Mouse (Mus musculus): ENCODE measurements around the gene Hist1h2ae. TPM values are rescaled to one million over a fixed set of nuclear protein-coding genes. Genes with fewer than 3 reads are reported as not detected.
"Not testable (repeated sequence)": the region's sequence is repeated elsewhere in the genome, so short reads cannot be mapped to it uniquely, and the experiment has no call there.

Gene Hist1h2ae
- total RNA-seq, 2 experiments from 2014 or later = 6.2 to 7.8 TPM

- intact Hi-C loops (cut with DNase I) = no loop called here
- no peak for DNase-seq (ENCODE audit: low spot score in 2 of 2)
These were observed 20.3 kb downstream of the Hist1h2ae start for GRCm38 (mm10) chr13:23550761-23551145.

DNA sequence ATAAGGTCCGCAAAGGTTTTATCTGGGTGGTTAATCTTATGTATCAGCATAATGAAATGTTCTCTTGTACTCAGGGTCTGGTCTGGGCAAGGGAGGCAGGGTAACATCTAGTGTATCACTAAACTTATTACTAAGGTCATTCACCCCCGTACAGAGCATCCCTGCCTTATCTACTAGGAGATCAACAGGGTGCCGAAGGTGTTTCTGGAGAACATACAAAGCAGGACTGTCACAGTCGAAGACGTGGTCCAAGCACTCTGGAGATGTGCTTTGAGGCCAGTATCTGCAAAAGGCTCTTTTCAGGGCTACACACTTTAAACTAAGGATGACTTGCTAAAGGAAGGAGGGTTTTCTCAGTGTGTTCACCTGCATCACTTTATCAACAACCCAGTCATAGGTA is 24.3 kb downstream of the Hist1h2ae start:
- intact Hi-C loops (cut with DNase I) = no loop called here
- no peak for DNase-seq (ENCODE audit: low spot score in 2 of 2)

DNA sequence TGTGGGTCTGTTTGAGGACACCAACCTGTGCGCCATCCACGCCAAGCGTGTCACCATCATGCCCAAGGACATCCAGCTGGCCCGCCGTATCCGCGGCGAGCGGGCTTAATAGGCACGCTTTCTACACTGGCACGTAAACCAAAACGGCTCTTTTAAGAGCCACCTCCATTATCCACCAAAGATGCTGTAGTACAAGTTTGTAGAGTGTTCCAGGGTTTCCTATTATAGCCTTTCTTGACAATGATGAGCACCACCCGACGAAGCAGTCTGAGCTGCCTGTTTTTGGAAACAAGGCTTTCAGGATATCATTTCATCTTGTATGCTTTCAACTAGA is 26.3 kb downstream of the Hist1h2ae start:
- intact Hi-C loops (cut with DNase I) = not testable (repeated sequence)
- peak; percentile 27 to 28 for DNase-seq (ENCODE audit: low spot score in 2 of 2)

- intact Hi-C loops (cut with DNase I) = no loop called here
- peak; percentile 73 to 76 for DNase-seq (ENCODE audit: low spot score in 2 of 2)
These were observed 26.8 kb downstream of the Hist1h2ae start, which contains the start of gene Hist1h3f for GRCm38 (mm10) chr13:23543965-23544786. TSS of gene Hist1h3f (plus strand) at chr13:23544052.

DNA sequence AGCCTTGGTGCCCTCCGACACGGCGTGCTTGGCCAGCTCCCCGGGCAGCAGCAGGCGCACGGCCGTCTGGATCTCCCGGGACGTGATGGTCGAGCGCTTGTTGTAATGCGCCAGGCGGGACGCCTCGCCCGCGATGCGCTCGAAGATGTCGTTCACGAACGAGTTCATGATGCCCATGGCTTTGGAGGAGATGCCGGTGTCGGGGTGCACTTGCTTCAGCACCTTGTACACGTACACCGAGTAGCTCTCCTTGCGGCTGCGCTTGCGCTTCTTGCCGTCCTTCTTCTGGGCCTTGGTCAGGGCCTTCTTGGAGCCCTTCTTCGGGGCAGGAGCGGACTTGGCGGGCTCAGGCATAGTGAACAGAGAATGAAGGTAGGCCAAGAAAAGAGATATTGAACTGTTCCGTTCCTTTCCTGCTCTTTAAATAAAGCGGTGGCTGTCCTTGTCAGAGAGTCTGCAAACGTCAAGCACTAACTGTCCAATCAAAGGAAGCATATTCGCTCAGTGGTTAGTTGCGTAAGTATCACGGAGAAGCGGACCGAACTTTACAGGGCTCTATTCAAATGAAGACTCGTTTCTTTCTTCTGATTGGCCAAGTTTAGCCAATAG is 27.9 kb downstream of the Hist1h2ae start, which contains the start of gene Hist1h2bh:
Gene Hist1h2bh (minus strand): TSS at position 394 of the 609 bp plus-strand sequence.
- intact Hi-C loops (cut with DNase I) = not testable (repeated sequence)
- DNase-seq (ENCODE audit: low spot score in 2 of 2) = peak; percentile 68 to 71

DNA sequence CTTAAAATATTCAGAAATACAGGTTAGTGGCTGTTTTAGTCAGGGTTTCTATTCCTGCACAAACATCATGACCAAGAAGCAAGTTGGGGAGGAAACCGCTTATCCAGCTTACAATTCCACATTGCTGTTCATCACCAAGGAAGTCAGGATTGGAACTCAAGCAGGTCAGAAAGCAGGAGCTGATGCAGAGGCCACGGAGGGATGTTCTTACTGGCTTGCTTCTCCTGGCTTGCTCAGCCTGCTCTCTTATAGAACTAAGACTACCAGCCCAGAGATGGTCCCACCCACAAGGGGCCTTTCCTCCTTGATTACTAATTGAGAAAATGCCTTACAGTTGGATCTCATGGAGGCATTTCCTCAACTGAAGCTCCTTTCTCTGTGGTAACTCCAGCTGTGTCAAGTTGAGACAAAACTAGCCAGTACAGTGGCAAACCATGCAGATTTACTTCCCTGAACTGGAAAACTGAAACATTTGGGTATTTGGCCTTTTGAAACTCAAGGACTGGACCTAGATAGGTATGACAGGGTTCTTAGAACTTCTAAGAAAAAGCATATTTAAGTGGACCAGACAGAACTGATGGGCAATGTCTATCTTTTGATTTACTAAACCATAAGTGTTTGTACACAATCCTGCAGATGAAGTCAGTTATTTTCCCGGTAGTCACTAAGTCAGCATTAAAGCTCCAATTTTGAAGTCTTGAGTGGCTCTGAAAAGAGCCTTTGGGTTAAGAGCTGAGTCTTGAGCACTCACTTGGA is 28.6 kb downstream of the Hist1h2ae start:
- DNase-seq (ENCODE audit: low spot score in 2 of 2); intact Hi-C loops (cut with DNase I): not testable (repeated sequence)

GRCm38 (mm10) chr13:23541497-23541896 is 29.5 kb downstream of the Hist1h2ae start:
- intact Hi-C loops (cut with DNase I) = no loop called here
- DNase-seq (ENCODE audit: low spot score in 2 of 2) = no peak

- not testable (repeated sequence) for DNase-seq (ENCODE audit: low spot score in 2 of 2)
- intact Hi-C loops (cut with DNase I) = loop anchor here (10.0 kb wide), 1 partner anchor 1825 kb away; the partner anchor contains the start of genes Hist1h2ai, Hist1h2bl and Hist1h3h
These were observed 31.2 kb downstream of the Hist1h2ae start for GRCm38 (mm10) chr13:23539821-23540220.

DNA sequence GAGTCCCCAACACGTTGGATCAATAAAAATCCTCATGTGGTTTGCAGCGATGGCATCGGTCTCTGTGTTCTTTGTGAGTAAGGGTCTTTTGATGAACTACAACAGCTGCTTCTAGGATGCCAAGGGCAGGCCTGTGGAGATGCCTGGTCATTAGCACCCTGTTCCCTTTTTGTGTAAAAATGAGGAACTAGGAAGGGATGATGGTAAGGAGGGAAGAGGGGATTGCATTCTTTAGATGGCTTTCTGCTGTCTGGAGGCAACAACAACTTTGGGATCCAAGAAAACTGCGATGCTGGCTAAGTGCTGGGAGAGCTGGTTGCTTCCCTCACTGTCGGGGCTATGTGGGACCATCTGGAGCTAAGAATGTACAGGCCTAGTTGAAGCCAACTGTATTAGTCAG is 32.8 kb downstream of the Hist1h2ae start:
- intact Hi-C loops (cut with DNase I) = loop anchor here (10.0 kb wide), 1 partner anchor 1823 kb away; the partner anchor contains the start of genes Hist1h2ai, Hist1h2bl and Hist1h3h

GRCm38 (mm10) chr13:23537006-23537710 is 33.9 kb downstream of the Hist1h2ae start:
- intact Hi-C loops (cut with DNase I) = loop anchor here (10.0 kb wide), 1 partner anchor 1822 kb away; the partner anchor contains the start of genes Hist1h2ai, Hist1h2bl and Hist1h3h
- DNase-seq (ENCODE audit: low spot score in 2 of 2) = no peak

More for the DNA sequence above, 32.8 kb downstream of the Hist1h2ae start:
- no peak for DNase-seq (ENCODE audit: low spot score in 2 of 2)

DNA sequence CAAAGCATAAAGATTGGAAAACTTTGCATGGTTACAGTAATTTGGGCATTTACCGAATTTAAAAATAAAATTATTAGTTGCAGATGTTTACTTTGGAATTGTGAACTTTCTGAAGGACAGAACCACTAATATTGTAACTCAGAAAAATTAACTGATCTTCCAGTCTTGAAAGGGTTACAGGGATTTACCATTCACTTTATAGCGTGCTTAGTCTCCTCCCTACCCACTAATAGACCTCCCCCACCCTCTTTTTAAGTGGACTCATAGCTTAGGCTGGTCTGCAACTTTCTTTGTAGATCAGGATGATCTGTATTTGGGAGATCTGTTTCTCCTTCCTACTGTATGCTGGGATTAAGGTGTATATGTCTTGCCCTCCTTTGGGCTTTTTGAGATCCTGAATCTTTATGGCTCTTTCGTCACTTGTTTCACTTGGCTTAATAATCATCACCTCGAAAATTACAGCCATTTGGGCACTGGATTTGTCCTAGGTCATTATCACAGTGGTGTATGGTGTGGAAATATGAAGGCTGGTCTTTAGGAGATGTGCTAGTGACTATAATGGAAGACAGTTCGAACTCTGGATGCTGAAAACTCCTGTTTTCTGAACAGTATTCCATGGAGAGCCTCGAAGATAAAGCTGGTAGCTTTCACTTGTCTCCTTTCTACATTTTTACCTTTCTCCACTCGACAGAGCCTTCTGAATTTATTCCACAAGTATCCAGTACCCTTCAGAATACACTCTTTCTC is 34.8 kb downstream of the Hist1h2ae start:
- no peak for DNase-seq (ENCODE audit: low spot score in 2 of 2)
- intact Hi-C loops (cut with DNase I) = loop anchor here (10.0 kb wide), 1 partner anchor 1821 kb away; the partner anchor contains the start of genes Hist1h2ai, Hist1h2bl and Hist1h3h

GRCm38 (mm10) chr13:23535137-23536075 is 35.6 kb downstream of the Hist1h2ae start, which contains the start of gene Hist1h3g:
TSS of gene Hist1h3g (plus strand) at chr13:23535422.
- DNase-seq (ENCODE audit: low spot score in 2 of 2) = peak; percentile 86 to 89
- intact Hi-C loops (cut with DNase I) = loop anchor here (10.0 kb wide), 1 partner anchor 1821 kb away; the partner anchor contains the start of genes Hist1h2ai, Hist1h2bl and Hist1h3h

- intact Hi-C loops (cut with DNase I) = loop anchor here (5.0 to 10.0 kb wide), 3 partner anchors 48 to 1820 kb away; partner anchors contain the start of genes Hist1h2ag, Hist1h2ai, Hist1h2bj and Hist1h2bl
- DNase-seq (ENCODE audit: low spot score in 2 of 2) = no peak
These were observed 36.5 kb downstream of the Hist1h2ae start for GRCm38 (mm10) chr13:23534368-23535131.

GRCm38 (mm10) chr13:23533560-23534367 is 37.3 kb downstream of the Hist1h2ae start, which contains the start of gene Hist1h2af:
TSS of gene Hist1h2af (plus strand) at chr13:23533906.
- intact Hi-C loops (cut with DNase I) = loop anchor here (5.0 to 10.0 kb wide), 3 partner anchors 49 to 1819 kb away; partner anchors contain the start of genes Hist1h2ag, Hist1h2ai, Hist1h2bj and Hist1h2bl
- DNase-seq (ENCODE audit: low spot score in 2 of 2) = peak; percentile 67 to 73

Measured in left cerebral cortex, postnatal 36 days (tissue).